Mouse (Mus musculus): ENCODE results near the gene Tbl3. TPM values are rescaled to one million over a fixed set of nuclear protein-coding genes. Genes with fewer than 3 reads are reported as not detected.
"Not testable (repeated sequence)": the region's sequence is repeated elsewhere in the genome, so short reads cannot be mapped to it uniquely, and the experiment has no call there.

Tbl3 gene
- polyA plus RNA-seq, 1 experiment: 89.5 TPM

GRCm38 (mm10) chr17:24725637-24726390 lies 18.4 kb upstream of the Tbl3 start:
- H3K4me1 ChIP-seq (ENCODE audit: control insufficient read depth, insufficient read depth, low read length): peaks cover 12% of the 10 kb centered on the region
- TF ChIP-seq POLR2A (IDR thresholded peaks at IDR 0.05; ENCODE audit: control insufficient read depth, low read depth, low read length): no peak
- no peak for TF ChIP-seq CTCF (IDR thresholded peaks at IDR 0.05; ENCODE audit: control insufficient read depth, insufficient read depth, insufficient replicate concordance, low read depth, low read length)
- H3K4me3 ChIP-seq (ENCODE audit: control insufficient read depth, low read depth, low read length): no peak overlapping the region
- H3K36me3 ChIP-seq (ENCODE audit: control insufficient read depth, insufficient read depth, low read length): no peaks in the 10 kb centered on the region
- no peak overlapping the region for H3K27ac ChIP-seq (ENCODE audit: control insufficient read depth, insufficient read depth, low read depth, low read length)
- no peaks in the 10 kb centered on the region for H3K27me3 ChIP-seq (ENCODE audit: control insufficient read depth, insufficient read depth, low read length)

GRCm38 (mm10) chr17:24724184-24724583 lies 16.7 kb upstream of the Tbl3 start, which contains the start of gene Ndufb10:
Ndufb10 (minus strand) TSS chr17:24724478.
- H3K4me1 ChIP-seq (ENCODE audit: control insufficient read depth, insufficient read depth, low read length): peaks cover 12% of the 10 kb centered on the region
- TF ChIP-seq CTCF (IDR thresholded peaks at IDR 0.05; ENCODE audit: control insufficient read depth, insufficient read depth, insufficient replicate concordance, low read depth, low read length) (peak; percentile 97), POLR2A (IDR thresholded peaks at IDR 0.05; ENCODE audit: control insufficient read depth, low read depth, low read length) (peak; percentile 92)

GRCm38 (mm10) chr17:24723881-24724180 lies 16.4 kb upstream of the Tbl3 start:
- H3K27ac ChIP-seq (ENCODE audit: control insufficient read depth, insufficient read depth, low read depth, low read length): peak overlapping the region; percentile 83
- peaks cover 12% of the 10 kb centered on the region for H3K4me1 ChIP-seq (ENCODE audit: control insufficient read depth, insufficient read depth, low read length)
- H3K4me3 ChIP-seq (ENCODE audit: control insufficient read depth, low read depth, low read length): peak overlapping the region; percentile 96
- H3K36me3 ChIP-seq (ENCODE audit: control insufficient read depth, insufficient read depth, low read length): no peaks in the 10 kb centered on the region
- H3K27me3 ChIP-seq (ENCODE audit: control insufficient read depth, insufficient read depth, low read length): no peaks in the 10 kb centered on the region
- TF ChIP-seq POLR2A (IDR thresholded peaks at IDR 0.05; ENCODE audit: control insufficient read depth, low read depth, low read length) (no peak), CTCF (IDR thresholded peaks at IDR 0.05; ENCODE audit: control insufficient read depth, insufficient read depth, insufficient replicate concordance, low read depth, low read length) (no peak)

More at GRCm38 (mm10) chr17:24724184-24724583, 16.7 kb upstream of the Tbl3 start, which contains the start of gene Ndufb10:
- peak within 1 kb of the TSS; percentile 96 for H3K4me3 ChIP-seq (ENCODE audit: control insufficient read depth, low read depth, low read length)
- no peaks in the 10 kb centered on the region for H3K27me3 ChIP-seq (ENCODE audit: control insufficient read depth, insufficient read depth, low read length)
- H3K36me3 ChIP-seq (ENCODE audit: control insufficient read depth, insufficient read depth, low read length): no peaks in the 10 kb centered on the region
- peak within 1 kb of the TSS; percentile 83 for H3K27ac ChIP-seq (ENCODE audit: control insufficient read depth, insufficient read depth, low read depth, low read length)

GRCm38 (mm10) chr17:24723122-24723880 lies 15.8 kb upstream of the Tbl3 start:
- no peak for TF ChIP-seq CTCF (IDR thresholded peaks at IDR 0.05; ENCODE audit: control insufficient read depth, insufficient read depth, insufficient replicate concordance, low read depth, low read length)
- no peak for TF ChIP-seq POLR2A (IDR thresholded peaks at IDR 0.05; ENCODE audit: control insufficient read depth, low read depth, low read length)
- no peaks in the 10 kb centered on the region for H3K27me3 ChIP-seq (ENCODE audit: control insufficient read depth, insufficient read depth, low read length)
- H3K4me3 ChIP-seq (ENCODE audit: control insufficient read depth, low read depth, low read length): peak overlapping the region; percentile 96
- no peaks in the 10 kb centered on the region for H3K36me3 ChIP-seq (ENCODE audit: control insufficient read depth, insufficient read depth, low read length)
- peaks cover 9% of the 10 kb centered on the region for H3K4me1 ChIP-seq (ENCODE audit: control insufficient read depth, insufficient read depth, low read length)
- H3K27ac ChIP-seq (ENCODE audit: control insufficient read depth, insufficient read depth, low read depth, low read length): no peak overlapping the region; the same call in 1 of the 2 replicates

GRCm38 (mm10) chr17:24722220-24722924 lies 14.9 kb upstream of the Tbl3 start:
- H3K27ac ChIP-seq (ENCODE audit: control insufficient read depth, insufficient read depth, low read depth, low read length): no peak overlapping the region
- TF ChIP-seq CTCF (IDR thresholded peaks at IDR 0.05; ENCODE audit: control insufficient read depth, insufficient read depth, insufficient replicate concordance, low read depth, low read length) (no peak), POLR2A (IDR thresholded peaks at IDR 0.05; ENCODE audit: control insufficient read depth, low read depth, low read length) (no peak)
- no peak overlapping the region for H3K4me3 ChIP-seq (ENCODE audit: control insufficient read depth, low read depth, low read length)
- no peaks in the 10 kb centered on the region for H3K36me3 ChIP-seq (ENCODE audit: control insufficient read depth, insufficient read depth, low read length)
- H3K27me3 ChIP-seq (ENCODE audit: control insufficient read depth, insufficient read depth, low read length): no peaks in the 10 kb centered on the region
- H3K4me1 ChIP-seq (ENCODE audit: control insufficient read depth, insufficient read depth, low read length): peaks cover 3% of the 10 kb centered on the region

- not testable (repeated sequence) for H3K4me1 ChIP-seq (ENCODE audit: control insufficient read depth, insufficient read depth, low read length); H3K27ac ChIP-seq (ENCODE audit: control insufficient read depth, insufficient read depth, low read depth, low read length); H3K27me3 ChIP-seq (ENCODE audit: control insufficient read depth, insufficient read depth, low read length); H3K36me3 ChIP-seq (ENCODE audit: control insufficient read depth, insufficient read depth, low read length)
- H3K4me3 ChIP-seq (ENCODE audit: control insufficient read depth, low read depth, low read length): peak overlapping the region; percentile 25
Observed at GRCm38 (mm10) chr17:24721383-24721955, 14.0 kb upstream of the Tbl3 start.

- H3K4me1 ChIP-seq (ENCODE audit: control insufficient read depth, insufficient read depth, low read length); H3K27me3 ChIP-seq (ENCODE audit: control insufficient read depth, insufficient read depth, low read length); H3K36me3 ChIP-seq (ENCODE audit: control insufficient read depth, insufficient read depth, low read length): not testable (repeated sequence)
- peak overlapping the region; percentile 44 for H3K27ac ChIP-seq (ENCODE audit: control insufficient read depth, insufficient read depth, low read depth, low read length)
- peak overlapping the region; percentile 96 for H3K4me3 ChIP-seq (ENCODE audit: control insufficient read depth, low read depth, low read length)
Observed at GRCm38 (mm10) chr17:24720616-24721015, 13.2 kb upstream of the Tbl3 start.
